Mouse (Mus musculus) midbrain, postnatal 0 days (tissue): Measurements from ENCODE around the gene Ppef2. TPM values are rescaled to one million over a fixed set of nuclear protein-coding genes. Genes with fewer than 3 reads are reported as not detected.

ENCODE experiments used
- ATAC-seq: fragments of 200-750 bp; cut with Nextera tagmentation; 2 replicates; pipeline ENCODE4 v1.8.0; 2017; ENCODE audit warnings: moderate number of reproducible peaks, mild to moderate bottlenecking, moderate TSS enrichment, moderate library complexity; ENCODE audit not compliant: low FRiP score
- DNase-seq: peaks from one replicate; pipeline ENCODE4 v3.0.0-alpha.2; 2015; ENCODE audit warnings: low spot score
- H3K27ac ChIP-seq: fragments of 300-500 bp; sonication (generic); 2 replicates; pipeline ENCODE4 v1.5.1; 2014; ENCODE audit warnings: low read depth, mild to moderate bottlenecking, low read length, mixed read lengths
- H3K27me3 ChIP-seq: fragments of 300-500 bp; sonication (generic); 2 replicates; pipeline ENCODE4 v1.6.1; 2014; ENCODE audit warnings: low read length, control low read depth, mixed read lengths; ENCODE audit not compliant: insufficient read depth
- H3K36me3 ChIP-seq: fragments of 300-500 bp; sonication (generic); 2 replicates; pipeline ENCODE4 v1.6.1; 2014; ENCODE audit warnings: low read length, control low read depth, mixed read lengths; ENCODE audit not compliant: insufficient read depth
- H3K4me1 ChIP-seq: fragments of 300-500 bp; sonication (generic); 2 replicates; pipeline ENCODE4 v1.6.1; 2014; ENCODE audit warnings: mild to moderate bottlenecking, control low read depth, antibody characterized with exemption, low read length, mixed read lengths; ENCODE audit not compliant: insufficient read depth
- H3K4me2 ChIP-seq: fragments of 300-500 bp; sonication (generic); 2 replicates; pipeline ENCODE4 v1.6.1; 2014; ENCODE audit warnings: low read depth, mild to moderate bottlenecking, low read length, mixed read lengths; ENCODE audit not compliant: poor library complexity, severe bottlenecking
- H3K4me3 ChIP-seq: fragments of 300-500 bp; sonication (generic); 2 replicates; pipeline ENCODE4 v1.5.1; 2014; ENCODE audit warnings: low read depth, mild to moderate bottlenecking, low read length, moderate library complexity
- H3K9ac ChIP-seq: fragments of 300-500 bp; sonication (generic); replicated peaks from 2 replicates; pipeline ENCODE4 v1.6.1; 2014; ENCODE audit warnings: mild to moderate bottlenecking, low read length, moderate library complexity, mixed read lengths; ENCODE audit not compliant: poor library complexity, severe bottlenecking
- H3K9me3 ChIP-seq: fragments of 300-500 bp; sonication (generic); 2 replicates; pipeline ENCODE4 v1.6.1; 2016; ENCODE audit warnings: low read length, control low read depth
- CTCF ChIP-seq: IDR thresholded peaks from 2 replicates; pipeline ENCODE4 v1.5.1; 2016; ENCODE audit warnings: antibody characterized with exemption, mild to moderate bottlenecking
- WGBS: fragments of 180-500 bp; shearing (Covaris S2); extraction: QIAGEN DNeasy Blood & Tissue Kit; methylation state at CpG from one replicate; pipeline ENCODE4 v1.1.7; 2014; 5-methylcytosine and 5-hydroxymethylcytosine counted together
- polyA plus RNA-seq: library from polyadenylated mRNA; unstranded; fragments of >200 nt; fragmentation: Nextera tagmentation; extraction: Ambion mirVana; gene quantifications from 2 replicates; pipeline ENCODE4 v1.2.1, GENCODE M21; 2015
- total RNA-seq: library from RNA; depleted of rRNA; stranded (reverse); fragments of >200 nt; gene quantifications from 2 replicates; pipeline ENCODE4 v1.2.3, GENCODE M21; 2014; rRNA removed

Gene Ppef2
- total RNA-seq (0.60 and 2.3 TPM in 2 replicates), polyA plus RNA-seq (0.47 and 0.66 TPM in 2 replicates)

DNA sequence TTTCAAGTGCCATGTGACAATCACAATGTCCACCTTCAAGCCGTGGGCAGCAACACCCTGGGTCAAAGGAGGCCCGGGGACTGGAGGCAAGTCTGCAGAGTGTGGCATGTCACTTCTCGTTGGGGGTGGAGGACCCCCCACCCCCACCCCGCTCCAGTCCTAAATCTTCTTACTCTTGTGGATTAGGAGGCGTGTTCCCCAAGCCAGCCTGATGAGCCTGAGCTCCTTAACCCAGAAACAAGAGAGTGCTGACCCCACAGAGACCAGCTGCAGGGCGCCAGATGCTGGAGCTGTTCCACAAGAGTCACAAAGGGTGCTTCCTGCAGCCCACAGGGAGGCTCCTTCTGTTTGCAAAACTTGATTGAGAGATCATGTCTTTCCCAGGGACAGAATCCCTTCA is at the start of gene Ppef2:
Gene Ppef2, minus strand, starts transcription at position 61 of the 400 bp plus-strand sequence.
- Histone ChIP-seq H3K27ac (no peak within 1 kb of the TSS), H3K9ac (no peak within 1 kb of the TSS), H3K27me3 (no peaks in the 10 kb centered on the region; the same call in 1 of the 2 replicates), H3K4me3 (no peak within 1 kb of the TSS), H3K4me2 (no peak within 1 kb of the TSS), H3K4me1 (no peaks in the 10 kb centered on the region), H3K9me3 (no peaks in the 10 kb centered on the region), H3K36me3 (no peaks in the 10 kb centered on the region)
- ATAC-seq (no peak), DNase-seq (no peak)
- 12% methylated on average over 6 of the region's 6 CpGs for WGBS
- TF ChIP-seq CTCF: no peak

DNA sequence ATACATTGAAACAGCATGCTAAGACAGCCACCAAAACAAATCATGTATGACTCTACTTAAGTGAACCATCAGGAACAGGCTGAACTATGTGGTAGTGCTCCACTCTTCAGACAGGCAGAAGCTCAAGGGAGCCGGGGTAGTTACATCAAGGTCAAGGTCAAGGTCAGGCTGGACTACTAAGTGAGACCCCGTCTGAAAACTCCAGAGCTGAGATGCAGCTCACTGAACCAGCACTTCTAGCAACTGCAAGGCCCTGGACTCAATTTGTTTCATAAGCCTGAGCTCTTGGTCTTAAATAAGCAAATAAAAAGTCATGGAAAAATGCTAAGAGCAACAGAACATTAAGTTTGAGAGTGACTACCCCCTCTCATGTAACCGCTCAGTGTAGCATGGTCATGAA is 48.2 kb upstream of the Ppef2 start:
- Histone ChIP-seq H3K4me2 (no peak overlapping the region), H3K27me3 (no peaks in the 10 kb centered on the region), H3K4me3 (no peak overlapping the region), H3K9me3 (no peaks in the 10 kb centered on the region), H3K4me1 (peaks cover 7% of the 10 kb centered on the region; the same call in 1 of the 2 replicates), H3K36me3 (peaks cover 68% of the 10 kb centered on the region), H3K27ac (no peak overlapping the region), H3K9ac (no peak overlapping the region)
- WGBS: 90% methylated on average over 3 of the region's 3 CpGs
- ATAC-seq (no peak), DNase-seq (no peak)
- TF ChIP-seq CTCF: no peak

- Histone ChIP-seq H3K9me3 (no peaks in the 10 kb centered on the region), H3K9ac (no peak overlapping the region), H3K4me3 (no peak overlapping the region), H3K4me1 (no peaks in the 10 kb centered on the region), H3K36me3 (peaks cover 79% of the 10 kb centered on the region), H3K27ac (no peak overlapping the region), H3K4me2 (no peak overlapping the region), H3K27me3 (no peaks in the 10 kb centered on the region)
- ATAC-seq (no peak), DNase-seq (no peak)
- 92% methylated on average over 13 of the region's 13 CpGs for WGBS
- TF ChIP-seq CTCF: no peak
Observed at GRCm38 (mm10) chr5:92302149-92302840, 46.2 kb upstream of the Ppef2 start.

- Histone ChIP-seq H3K9ac (no peak overlapping the region), H3K27ac (no peak overlapping the region), H3K4me1 (no peaks in the 10 kb centered on the region), H3K4me3 (no peak overlapping the region), H3K36me3 (peaks cover 77% of the 10 kb centered on the region), H3K9me3 (no peaks in the 10 kb centered on the region), H3K4me2 (no peak overlapping the region), H3K27me3 (no peaks in the 10 kb centered on the region)
- ATAC-seq: no peak
- WGBS: 94% methylated on average over 2 of the region's 2 CpGs
- TF ChIP-seq CTCF: no peak
- no peak for DNase-seq
Observed at GRCm38 (mm10) chr5:92294525-92294924, 38.4 kb upstream of the Ppef2 start.

DNA sequence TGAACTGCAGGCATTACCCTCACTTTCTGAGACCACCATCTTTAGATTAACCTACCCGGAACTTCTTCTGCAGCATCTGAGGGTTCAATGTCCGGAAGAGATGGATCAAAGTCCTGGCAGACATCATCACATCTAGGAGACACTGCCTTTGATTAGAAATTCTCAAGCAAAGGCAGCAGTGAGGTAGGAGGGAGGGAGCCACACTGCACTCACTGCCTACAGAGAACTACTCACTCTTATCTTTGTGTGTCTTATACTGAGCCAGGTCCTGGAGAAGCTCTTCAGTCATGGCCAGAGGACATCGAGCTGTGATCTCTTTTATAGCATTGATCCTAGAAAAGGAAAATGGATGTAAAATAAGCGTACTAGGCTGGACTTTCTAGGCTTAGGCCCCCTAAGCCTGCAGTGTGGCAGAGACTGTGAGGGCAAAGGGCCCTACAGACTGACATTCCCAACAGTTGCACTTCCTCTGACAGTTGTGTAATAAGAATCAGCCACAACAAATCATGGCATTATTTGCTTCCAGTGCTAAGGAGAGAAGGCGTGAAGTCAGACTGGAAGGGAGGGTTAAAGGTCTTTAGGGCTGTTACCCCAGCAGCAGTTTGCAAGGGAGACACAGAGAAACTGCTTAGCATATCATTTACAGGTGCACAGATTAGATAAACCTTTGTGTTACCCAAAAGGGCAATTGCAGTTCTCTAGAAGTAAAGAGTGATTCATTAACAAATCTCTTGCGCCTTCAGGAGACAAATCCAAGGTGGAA is 35.8 kb upstream of the Ppef2 start:
- H3K9me3 ChIP-seq: no peaks in the 10 kb centered on the region
- H3K36me3 ChIP-seq: peaks cover 81% of the 10 kb centered on the region
- H3K4me3 ChIP-seq: no peak overlapping the region
- no peak for TF ChIP-seq CTCF
- H3K27me3 ChIP-seq: no peaks in the 10 kb centered on the region
- H3K4me1 ChIP-seq: no peaks in the 10 kb centered on the region
- H3K27ac ChIP-seq: no peak overlapping the region
- WGBS: 94% methylated on average over 6 of the region's 6 CpGs
- DNase-seq (no peak), ATAC-seq (no peak)
- no peak overlapping the region for H3K9ac ChIP-seq
- H3K4me2 ChIP-seq: no peak overlapping the region

- no peak overlapping the region for H3K4me3 ChIP-seq
- no peak for TF ChIP-seq CTCF
- H3K27ac ChIP-seq: no peak overlapping the region
- DNase-seq (no peak), ATAC-seq (no peak)
- H3K9me3 ChIP-seq: no peaks in the 10 kb centered on the region
- H3K9ac ChIP-seq: no peak overlapping the region
- H3K27me3 ChIP-seq: no peaks in the 10 kb centered on the region
- WGBS: 83% methylated on average over 6 of the region's 6 CpGs
- no peaks in the 10 kb centered on the region for H3K4me1 ChIP-seq
- H3K36me3 ChIP-seq: peaks cover 76% of the 10 kb centered on the region
- H3K4me2 ChIP-seq: no peak overlapping the region
Observed at GRCm38 (mm10) chr5:92287840-92288239, 31.8 kb upstream of the Ppef2 start.
